9 mouse cellular contexts compared by ENCODE assay signal in genomic region chr17:25288842-25289241, GRCm38 (mm10). TPM values are rescaled to one million over a fixed set of nuclear protein-coding genes. Genes with fewer than 3 reads are reported as not detected.
A peak's percentile ranks its signal among the peaks of the same experiment; 100 is the strongest.
DNase-seq lines count a peak whose midpoint lies in the region; ATAC-seq and TF ChIP-seq lines count a peak whose summit lies in the region.
"Had no signal": no experiment of that assay in that cellular context is flagged by ENCODE, and none has a peak within 500 bp of the region (broad histone marks: within the 10 kb centered on the region; RNA-seq: fewer than 3 reads in every experiment).

No protein-coding gene starts in this region.

- no peak overlapping the region for H3K9ac ChIP-seq in hindbrain, embryonic 11.5 days (ENCODE audit: low read depth, low read length)
- no peak overlapping the region for H3K9ac ChIP-seq in hindbrain, embryonic 13.5 days
- H3K9ac ChIP-seq: limb, embryonic 12.5 days had no signal

- no peaks in the 10 kb centered on the region for H3K4me1 ChIP-seq in hindbrain, embryonic 11.5 days (replicated peaks; ENCODE audit: control insufficient read depth, insufficient read depth, low read length)
- no peaks in the 10 kb centered on the region for H3K4me1 ChIP-seq in hindbrain, embryonic 13.5 days (replicated peaks)
- peaks cover 20% of the 10 kb centered on the region for H3K4me1 ChIP-seq in E14TG2a.4 (replicated peaks; ENCODE audit: low read depth, low read length)
- H3K4me1 ChIP-seq: limb, embryonic 12.5 days had no signal

- H3K27me3 ChIP-seq in hindbrain, embryonic 11.5 days (ENCODE audit: control insufficient read depth, insufficient read depth, low read length): no peaks in the 10 kb centered on the region
- H3K27me3 ChIP-seq in hindbrain, embryonic 13.5 days: no peaks in the 10 kb centered on the region
- no peaks in the 10 kb centered on the region for H3K27me3 ChIP-seq in E14TG2a.4 (ENCODE audit: insufficient read depth, low read length)

- no peaks in the 10 kb centered on the region for H3K9me3 ChIP-seq in hindbrain, embryonic 11.5 days (ENCODE audit: control insufficient read depth, low read length)
- no peaks in the 10 kb centered on the region for H3K9me3 ChIP-seq in hindbrain, embryonic 13.5 days
- H3K9me3 ChIP-seq in E14TG2a.4 (ENCODE audit: low read length): no peaks in the 10 kb centered on the region

- intact Hi-C loops in left cerebral cortex, postnatal 25 days (cut with DNase I): loop anchor here (1.0 kb wide), 1 partner anchor 74 kb away; no protein-coding TSS in a partner anchor

- WGBS in hindbrain, embryonic 11.5 days: 33% methylated on average over 4 of the region's 4 CpGs
- WGBS in hindbrain, embryonic 13.5 days: 25% methylated on average over 4 of the region's 4 CpGs

- peak; percentile 45 for TF ChIP-seq CTCF in E14TG2a.4 (conservative IDR thresholded peaks at IDR 0.05; ENCODE audit: low read length)

- H3K4me2 ChIP-seq in hindbrain, embryonic 11.5 days (replicated peaks; ENCODE audit: low read depth, low read length): no peak overlapping the region
- no peak overlapping the region for H3K4me2 ChIP-seq in hindbrain, embryonic 13.5 days
- H3K4me2 ChIP-seq: limb, embryonic 12.5 days had no signal

- no peak for ATAC-seq in hindbrain, embryonic 11.5 days (ENCODE audit: low FRiP score)
- ATAC-seq in hindbrain, embryonic 13.5 days (ENCODE audit: low FRiP score): no peak

- peak; percentile 68 for DNase-seq in hindbrain, embryonic 11.5 days (ENCODE audit: low spot score)
- peak; percentile 69 for DNase-seq in 3T3-L1 (ENCODE audit: low read depth, low spot score)
- DNase-seq in embryo, embryonic 10 days (ENCODE audit: low spot score): peak; percentile 80
- peak; percentile 28 to 56 for DNase-seq in left cerebral cortex, postnatal 25 days (ENCODE audit: low spot score in 2 of 2)
- peak; percentile 46 to 63 for DNase-seq in right cerebral cortex, postnatal 10 days (ENCODE audit: low spot score in 2 of 2)
- DNase-seq in urinary bladder, postnatal 4 days (ENCODE audit: low spot score in 2 of 2): no peak

- no peaks in the 10 kb centered on the region for H3K36me3 ChIP-seq in hindbrain, embryonic 11.5 days (ENCODE audit: control insufficient read depth, insufficient read depth, low read length)
- H3K36me3 ChIP-seq in hindbrain, embryonic 13.5 days: no peaks in the 10 kb centered on the region
- no peaks in the 10 kb centered on the region for H3K36me3 ChIP-seq in E14TG2a.4 (ENCODE audit: insufficient read depth, low read length)
- H3K36me3 ChIP-seq: limb, embryonic 12.5 days had no signal

- H3K27ac ChIP-seq in hindbrain, embryonic 11.5 days (ENCODE audit: low read depth, low read length): no peak overlapping the region
- no peak overlapping the region for H3K27ac ChIP-seq in hindbrain, embryonic 13.5 days
- H3K27ac ChIP-seq: limb, embryonic 12.5 days had no signal

- H3K4me3 ChIP-seq in hindbrain, embryonic 11.5 days (ENCODE audit: low read depth, low read length): no peak overlapping the region
- no peak overlapping the region for H3K4me3 ChIP-seq in hindbrain, embryonic 13.5 days
- H3K4me3 ChIP-seq in E14TG2a.4 (replicated peaks; ENCODE audit: low read length): no peak overlapping the region
- H3K4me3 ChIP-seq: limb, embryonic 12.5 days had no signal

RNA-seq across cellular contexts. Expression of gene Prss34, which starts 9.4 kb away (rescaled TPM):
- not detected in 2 replicates for polyA plus RNA-seq in hindbrain, embryonic 11.5 days (2014; fragmentation: Nextera tagmentation; extraction: Ambion mirVana)
- polyA plus RNA-seq in hindbrain, embryonic 13.5 days (2015; fragmentation: Nextera tagmentation; extraction: Ambion mirVana): not detected in 2 replicates
- not detected for total RNA-seq in left cerebral cortex, postnatal 25 days (2021)
- polyA plus RNA-seq: limb, embryonic 12.5 days had no signal

RNA-seq across cellular contexts. Expression of gene Ube2i, which starts 14.4 kb away (rescaled TPM):
- polyA plus RNA-seq in hindbrain, embryonic 11.5 days (2014; fragmentation: Nextera tagmentation; extraction: Ambion mirVana): 781 and 835 TPM in 2 replicates
- 566 and 573 TPM in 2 replicates for polyA plus RNA-seq in hindbrain, embryonic 13.5 days (2015; fragmentation: Nextera tagmentation; extraction: Ambion mirVana)
- 100 to 1,000 TPM; 209 to 215 TPM for total RNA-seq in left cerebral cortex, postnatal 25 days (2021)

RNA-seq across cellular contexts. Expression of gene Prss28, which starts 19.6 kb away (rescaled TPM):
- polyA plus RNA-seq in hindbrain, embryonic 11.5 days (2014; fragmentation: Nextera tagmentation; extraction: Ambion mirVana): not detected in 2 replicates
- polyA plus RNA-seq in hindbrain, embryonic 13.5 days (2015; fragmentation: Nextera tagmentation; extraction: Ambion mirVana): not detected in 2 replicates
- total RNA-seq in left cerebral cortex, postnatal 25 days (2021): not detected
- polyA plus RNA-seq: limb, embryonic 12.5 days had no signal

RNA-seq across cellular contexts. Expression of gene Prss29, which starts 29.6 kb away (rescaled TPM):
- polyA plus RNA-seq in hindbrain, embryonic 11.5 days (2014; fragmentation: Nextera tagmentation; extraction: Ambion mirVana): not detected in 2 replicates
- not detected in 2 replicates for polyA plus RNA-seq in hindbrain, embryonic 13.5 days (2015; fragmentation: Nextera tagmentation; extraction: Ambion mirVana)
- not detected for total RNA-seq in left cerebral cortex, postnatal 25 days (2021)
- polyA plus RNA-seq: limb, embryonic 12.5 days had no signal

RNA-seq across cellular contexts. Expression of gene Baiap3, which starts 32.7 kb away (rescaled TPM):
- 2.0 and 4.4 TPM in 2 replicates for polyA plus RNA-seq in hindbrain, embryonic 11.5 days (2014; fragmentation: Nextera tagmentation; extraction: Ambion mirVana)
- 6.4 and 6.5 TPM in 2 replicates for polyA plus RNA-seq in hindbrain, embryonic 13.5 days (2015; fragmentation: Nextera tagmentation; extraction: Ambion mirVana)
- total RNA-seq in left cerebral cortex, postnatal 25 days (2021): 10 to 100 TPM; 17.9 to 28.6 TPM

Comparison
In these comparisons a context has a peak if more than half of its experiments do, and no peak if none do; other contexts are left out.
1. DNase-seq: peak in hindbrain, embryonic 11.5 days (single experiment), 3T3-L1 (single experiment), embryo, embryonic 10 days (single experiment), left cerebral cortex, postnatal 25 days (2 of 2) and right cerebral cortex, postnatal 10 days (2 of 2); none in urinary bladder, postnatal 4 days (0 of 2).